Mouse (Mus musculus) heart, embryonic 16.5 days (tissue): ENCODE measurements around the gene Brca1. TPM values are rescaled to one million over a fixed set of nuclear protein-coding genes. Genes with fewer than 3 reads are reported as not detected.
"Not testable (repeated sequence)": the region's sequence is repeated elsewhere in the genome, so short reads cannot be mapped to it uniquely, and the experiment has no call there.

Source experiments
- ATAC-seq: fragments of 200-750 bp; cut with Nextera tagmentation; replicated peaks from 2 replicates; pipeline ENCODE4 v1.8.0; 2017; ENCODE audit warnings: moderate number of reproducible peaks; ENCODE audit not compliant: insufficient read depth, low FRiP score; ENCODE audit errors: extremely low read depth
- H3K27ac ChIP-seq: fragments of 300-500 bp; sonication (generic); 2 replicates; pipeline ENCODE4 v1.5.1; 2014; ENCODE audit warnings: mild to moderate bottlenecking, low read length, control low read depth, moderate library complexity
- H3K27me3 ChIP-seq: fragments of 300-500 bp; sonication (generic); 2 replicates; pipeline ENCODE4 v1.6.1; 2014; ENCODE audit warnings: low read length, mixed read lengths; ENCODE audit not compliant: control insufficient read depth, insufficient read depth
- H3K36me3 ChIP-seq: fragments of 300-500 bp; sonication (generic); 2 replicates; pipeline ENCODE4 v1.6.1; 2014; ENCODE audit not compliant: control insufficient read depth, insufficient read depth
- H3K4me1 ChIP-seq: fragments of 300-500 bp; sonication (generic); 2 replicates; pipeline ENCODE4 v1.6.1; 2014; ENCODE audit warnings: low read length, mixed read lengths; ENCODE audit not compliant: control insufficient read depth, insufficient read depth
- H3K4me2 ChIP-seq: fragments of 300-500 bp; sonication (generic); 2 replicates; pipeline ENCODE4 v1.6.1; 2014; ENCODE audit warnings: low read depth, mild to moderate bottlenecking, control low read depth, low read length
- H3K4me3 ChIP-seq: fragments of 300-500 bp; sonication (generic); 2 replicates; pipeline ENCODE4 v1.5.1; 2014; ENCODE audit warnings: mild to moderate bottlenecking, control low read depth, low read length
- H3K9ac ChIP-seq: fragments of 300-500 bp; sonication (generic); 2 replicates; pipeline ENCODE4 v1.6.1; 2014; ENCODE audit warnings: low read length, control low read depth
- H3K9me3 ChIP-seq: fragments of 300-500 bp; sonication (generic); replicated peaks from 2 replicates; pipeline ENCODE4 v1.6.1; 2016; ENCODE audit warnings: low read length; ENCODE audit not compliant: control insufficient read depth
- WGBS: fragments of 180-500 bp; shearing (Covaris S2); extraction: QIAGEN DNeasy Blood & Tissue Kit; methylation state at CpG from one replicate; pipeline ENCODE4 v1.1.7; 2014; 5-methylcytosine and 5-hydroxymethylcytosine counted together
- polyA plus RNA-seq: library from polyadenylated mRNA; unstranded; fragments of >200 nt; fragmentation: Nextera tagmentation; extraction: Ambion mirVana; gene quantifications from 2 replicates; pipeline ENCODE4 v1.2.1, GENCODE M21; 2015

Gene Brca1
- polyA plus RNA-seq, 1 experiment from 2014 or later = 7.1 TPM

DNA sequence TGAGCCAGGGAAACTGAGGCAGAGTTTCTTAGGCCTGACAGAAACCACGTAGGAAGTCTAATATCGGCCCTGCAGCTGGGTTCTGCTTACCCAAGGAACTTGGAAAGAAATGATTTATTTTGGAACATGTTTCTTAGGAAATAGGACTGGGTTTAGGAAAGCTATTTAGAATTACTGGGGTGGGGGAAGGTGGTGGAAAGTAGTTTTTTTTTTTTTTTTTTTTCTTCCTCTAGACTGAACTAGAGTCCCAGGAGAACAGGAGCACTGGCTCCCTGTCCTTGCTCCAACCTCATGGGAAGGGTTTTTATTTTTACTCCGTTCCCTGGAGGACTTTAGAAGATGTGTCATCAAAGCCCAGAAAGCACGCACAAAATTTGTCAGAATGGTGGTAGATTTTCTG, 82.6 kb downstream of the Brca1 start:
- Histone ChIP-seq H3K4me3 (peak overlapping the region; percentile 82; the same call in 1 of the 2 replicates), H3K27me3 (no peaks in the 10 kb centered on the region), H3K9me3 (no peaks in the 10 kb centered on the region), H3K4me2 (peak overlapping the region; percentile 93), H3K27ac (no peak overlapping the region), H3K4me1 (peaks cover 23% of the 10 kb centered on the region), H3K36me3 (no peaks in the 10 kb centered on the region), H3K9ac (no peak overlapping the region; the same call in 1 of the 2 replicates)
- ATAC-seq = no peak
- WGBS = 63% methylated on average over 4 of the region's 4 CpGs

DNA sequence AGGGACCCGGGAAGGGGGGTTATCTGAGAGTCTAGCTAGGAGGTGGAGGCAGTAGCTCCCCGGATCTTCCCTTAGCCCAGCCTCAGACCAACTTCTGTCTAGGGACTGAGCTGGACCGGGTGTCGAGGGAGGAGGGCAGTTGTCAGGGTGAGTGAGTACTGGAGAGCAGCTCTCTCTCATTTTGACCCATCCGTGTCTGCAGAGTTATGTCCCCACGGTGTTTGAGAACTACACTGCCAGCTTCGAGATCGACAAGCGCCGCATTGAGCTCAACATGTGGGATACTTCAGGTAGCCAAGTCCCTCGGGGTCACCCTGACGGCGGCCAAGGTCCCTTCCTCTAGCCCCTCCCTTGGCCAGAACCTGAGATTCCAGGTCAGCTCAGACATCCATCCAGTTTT, 83.0 kb downstream of the Brca1 start:
- Histone ChIP-seq H3K27ac (no peak overlapping the region), H3K4me2 (peak overlapping the region; percentile 93), H3K27me3 (no peaks in the 10 kb centered on the region), H3K4me1 (peaks cover 27% of the 10 kb centered on the region), H3K9ac (peak overlapping the region; percentile 81), H3K9me3 (no peaks in the 10 kb centered on the region), H3K36me3 (no peaks in the 10 kb centered on the region), H3K4me3 (peak overlapping the region; percentile 82)
- no peak for ATAC-seq
- 4% methylated on average over 13 of the region's 13 CpGs for WGBS

DNA sequence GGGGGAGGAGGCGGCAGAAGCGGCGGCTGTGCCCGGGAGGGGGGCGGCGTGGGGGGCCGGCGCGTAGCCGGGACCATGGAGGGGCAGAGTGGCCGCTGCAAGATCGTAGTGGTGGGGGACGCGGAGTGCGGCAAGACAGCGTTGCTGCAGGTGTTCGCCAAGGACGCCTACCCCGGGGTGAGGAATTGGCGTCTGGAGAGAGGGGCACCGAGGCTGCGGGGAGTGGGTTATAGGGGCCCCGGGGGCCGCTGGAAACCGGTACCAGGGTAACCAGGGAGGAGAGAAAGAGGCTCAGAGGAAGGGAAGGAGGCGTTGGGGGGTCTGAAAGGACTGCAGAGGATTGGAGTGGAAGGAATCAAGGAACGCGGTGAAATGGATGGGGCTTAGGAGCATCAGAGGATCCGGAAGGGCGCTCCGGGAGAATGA, 83.5 kb downstream of the Brca1 start:
- no peaks in the 10 kb centered on the region for H3K27me3 ChIP-seq
- H3K9me3 ChIP-seq = no peaks in the 10 kb centered on the region
- H3K36me3 ChIP-seq = no peaks in the 10 kb centered on the region
- under 1% methylated on average over 25 of the region's 31 CpGs for WGBS
- peak overlapping the region; percentile 81 for H3K9ac ChIP-seq
- ATAC-seq = 0 out of 2 replicates have a peak, but pooled peaks have one; percentile 0
- peak overlapping the region; percentile 93 for H3K4me2 ChIP-seq
- H3K4me3 ChIP-seq = peak overlapping the region; percentile 82
- 0 out of 2 replicates have a peak overlapping the region, but pooled peaks have one; percentile 28 for H3K27ac ChIP-seq
- H3K4me1 ChIP-seq = peaks cover 30% of the 10 kb centered on the region

DNA sequence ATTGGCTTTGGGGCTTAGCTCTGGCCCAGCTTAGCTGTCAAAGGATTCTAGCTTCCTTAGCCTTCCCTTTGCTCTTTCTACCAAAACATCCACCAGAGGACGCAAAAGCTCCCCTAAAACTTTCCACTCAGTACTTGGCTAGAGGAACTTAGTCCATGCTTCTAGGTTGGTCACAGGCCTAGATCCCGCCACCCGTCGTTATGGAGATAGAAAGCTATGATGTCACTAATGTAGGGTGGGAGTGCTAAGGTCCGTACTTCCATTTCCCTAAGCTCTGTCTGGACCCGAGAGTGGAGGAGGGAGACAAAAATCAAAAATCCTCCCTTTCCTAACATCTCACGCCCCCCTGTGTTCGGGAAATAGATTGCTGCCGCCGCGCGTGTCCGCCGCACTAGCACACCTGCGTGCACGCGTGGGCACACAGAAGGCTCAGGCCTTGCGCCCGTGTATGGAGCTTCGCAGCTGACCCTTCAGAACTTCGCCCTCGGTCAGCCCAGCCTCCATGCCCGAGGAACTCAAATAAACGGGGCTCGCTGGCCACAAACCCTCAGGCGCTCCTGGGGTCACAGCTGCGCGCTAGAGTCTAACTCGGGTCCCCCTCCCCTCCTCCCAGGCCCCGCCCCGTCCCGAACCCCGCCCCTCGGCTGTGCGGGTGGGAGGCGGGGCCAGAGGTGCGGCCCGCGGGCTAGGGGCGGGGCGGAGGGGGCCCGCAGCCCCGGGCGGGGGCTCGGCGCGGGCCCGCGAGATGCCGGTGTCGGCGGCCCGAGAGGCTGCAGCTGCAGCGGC, 84.1 kb downstream of the Brca1 start:
- no peaks in the 10 kb centered on the region for H3K9me3 ChIP-seq
- H3K4me2 ChIP-seq = peak overlapping the region; percentile 93
- peak; percentile 81 for ATAC-seq
- H3K27me3 ChIP-seq = no peaks in the 10 kb centered on the region
- WGBS = 1% methylated on average over 49 of the region's 54 CpGs
- H3K4me3 ChIP-seq = peak overlapping the region; percentile 82
- H3K27ac ChIP-seq = 0 out of 2 replicates have a peak overlapping the region, but pooled peaks have one; percentile 28
- peaks cover 30% of the 10 kb centered on the region for H3K4me1 ChIP-seq
- peaks cover under 1% of the 10 kb centered on the region; the same call in 1 of the 2 replicates for H3K36me3 ChIP-seq
- H3K9ac ChIP-seq = peak overlapping the region; percentile 81

- peaks cover 30% of the 10 kb centered on the region for H3K4me1 ChIP-seq
- H3K36me3 ChIP-seq, ATAC-seq, H3K27ac ChIP-seq, H3K27me3 ChIP-seq, H3K9me3 ChIP-seq: not testable (repeated sequence)
- peak overlapping the region; percentile 88 for H3K4me3 ChIP-seq
- WGBS = 51% methylated on average over 5 of the region's 5 CpGs
- peak overlapping the region; percentile 87 for H3K9ac ChIP-seq
- H3K4me2 ChIP-seq = peak overlapping the region; percentile 93
Observed at GRCm38 (mm10) chr11:101466552-101466950, 85.2 kb downstream of the Brca1 start.

GRCm38 (mm10) chr11:101465869-101466551, 85.7 kb downstream of the Brca1 start, which contains the start of gene Vat1:
Gene Vat1, minus strand, starts transcription at chr11:101466230.
- ATAC-seq = peak; percentile 74
- H3K4me3 ChIP-seq = peak within 1 kb of the TSS; percentile 88
- WGBS = 2% methylated on average over 57 of the region's 60 CpGs
- H3K27ac ChIP-seq = peak within 1 kb of the TSS; percentile 88
- peak within 1 kb of the TSS; percentile 87 for H3K9ac ChIP-seq
- peaks cover 10% of the 10 kb centered on the region; the same call in 1 of the 2 replicates for H3K36me3 ChIP-seq
- peak within 1 kb of the TSS; percentile 93 for H3K4me2 ChIP-seq
- H3K9me3 ChIP-seq = no peaks in the 10 kb centered on the region
- H3K4me1 ChIP-seq = peaks cover 30% of the 10 kb centered on the region
- H3K27me3 ChIP-seq = no peaks in the 10 kb centered on the region

- peak overlapping the region; percentile 93 for H3K4me2 ChIP-seq
- peak overlapping the region; percentile 87 for H3K9ac ChIP-seq
- peak overlapping the region; percentile 88 for H3K27ac ChIP-seq
- peak; percentile 33; the same call in 1 of the 2 replicates for ATAC-seq
- H3K36me3 ChIP-seq = peaks cover 11% of the 10 kb centered on the region
- H3K27me3 ChIP-seq = no peaks in the 10 kb centered on the region
- no peaks in the 10 kb centered on the region for H3K9me3 ChIP-seq
- WGBS = under 1% methylated on average over 51 of the region's 51 CpGs
- peaks cover 30% of the 10 kb centered on the region for H3K4me1 ChIP-seq
- peak overlapping the region; percentile 88 for H3K4me3 ChIP-seq
Observed at GRCm38 (mm10) chr11:101465101-101465868, 86.5 kb downstream of the Brca1 start.

DNA sequence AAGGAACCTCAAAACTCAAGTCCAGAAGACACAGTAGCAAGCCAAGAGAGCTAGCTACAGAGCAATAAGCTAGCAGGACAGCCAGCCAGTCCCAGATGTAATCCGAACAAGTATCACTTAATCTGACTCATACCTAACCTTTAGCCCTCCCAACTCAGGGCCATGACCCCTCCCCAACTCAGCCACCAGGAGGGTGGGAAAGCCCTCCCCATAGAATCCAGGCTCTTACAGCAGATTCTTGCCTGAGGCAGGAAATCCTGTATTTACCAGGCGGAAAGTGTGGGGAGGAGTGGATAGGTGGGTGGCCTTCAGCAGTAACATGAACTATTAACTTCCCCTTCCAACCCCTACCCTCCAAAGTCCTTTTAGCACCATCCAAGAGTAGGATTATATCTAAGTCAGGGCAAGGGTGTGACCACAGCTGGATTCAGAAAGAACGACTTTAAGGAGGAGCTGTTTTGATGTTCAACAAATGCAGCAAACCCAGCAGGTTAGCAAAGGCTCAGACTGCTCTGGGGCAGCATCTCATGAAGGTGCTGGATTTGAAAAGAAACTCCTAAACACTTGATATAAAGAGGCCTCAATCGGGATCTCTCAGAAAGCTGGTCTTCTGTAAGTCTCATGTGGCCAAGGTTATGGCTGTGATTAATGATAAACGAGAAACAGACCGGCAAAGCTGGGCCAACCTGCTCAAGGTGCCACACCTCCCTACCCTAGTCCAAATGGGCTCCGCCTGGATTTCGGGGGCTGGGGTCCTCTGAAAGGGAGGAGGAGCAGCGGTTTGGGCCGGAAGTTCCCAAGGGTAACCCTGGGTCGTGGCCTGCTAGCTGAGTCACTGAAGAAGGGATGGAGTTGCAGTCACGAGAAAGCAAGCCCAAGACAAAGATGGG, 87.3 kb downstream of the Brca1 start, which contains the start of gene Rnd2:
Rnd2 (plus strand) TSS at position 789 of the 890 bp plus-strand sequence.
- Histone ChIP-seq H3K9me3 (no peaks in the 10 kb centered on the region), H3K4me1 (peaks cover 30% of the 10 kb centered on the region), H3K4me2 (peak within 1 kb of the TSS; percentile 93), H3K9ac (peak within 1 kb of the TSS; percentile 87), H3K36me3 (peaks cover 14% of the 10 kb centered on the region), H3K27ac (peak within 1 kb of the TSS; percentile 88), H3K4me3 (peak within 1 kb of the TSS; percentile 88), H3K27me3 (no peaks in the 10 kb centered on the region)
- 13% methylated on average over 12 of the region's 12 CpGs for WGBS
- ATAC-seq = no peak
